Mouse (Mus musculus): ENCODE results near the gene Foxo4.

The Foxo4 gene

GRCm38 (mm10) chrX:101253952-101254729, at the start of gene Foxo4:
Gene Foxo4 (plus strand): TSS chrX:101254528.
- peak; percentile 82 for DNase-seq

- DNase-seq = peak; percentile 75
Measured at GRCm38 (mm10) chrX:101221834-101222795, 32.2 kb upstream of the Foxo4 start, which contains the start of gene Snx12. Gene Snx12 (minus strand): TSS chrX:101222563.

- DNase-seq = no peak
Measured at GRCm38 (mm10) chrX:101222796-101223162, 31.5 kb upstream of the Foxo4 start.

GRCm38 (mm10) chrX:101245011-101245410, 9.3 kb upstream of the Foxo4 start:
- DNase-seq = no peak

GRCm38 (mm10) chrX:101254740-101255139, 412 bp downstream of the Foxo4 start:
- DNase-seq = no peak

GRCm38 (mm10) chrX:101256603-101257002, 2.3 kb downstream of the Foxo4 start:
- no peak for DNase-seq

GRCm38 (mm10) chrX:101260441-101261325, 6.4 kb downstream of the Foxo4 start:
- DNase-seq = no peak

- no peak for DNase-seq
Measured at GRCm38 (mm10) chrX:101263892-101264291, 9.6 kb downstream of the Foxo4 start, which contains the start of gene Gm614. Gene Gm614 (minus strand): TSS chrX:101263992.

GRCm38 (mm10) chrX:101266631-101267030, 12.3 kb downstream of the Foxo4 start:
- DNase-seq = no peak

- DNase-seq = no peak
Measured at GRCm38 (mm10) chrX:101268025-101268754, 13.9 kb downstream of the Foxo4 start, which contains the start of gene Il2rg. Gene Il2rg (minus strand): TSS chrX:101268255.

GRCm38 (mm10) chrX:101268755-101269124, 14.4 kb downstream of the Foxo4 start, which contains the start of gene Gm20489:
Gene Gm20489 (minus strand): TSS chrX:101269023.
- DNase-seq = no peak

GRCm38 (mm10) chrX:101273410-101273809, 19.1 kb downstream of the Foxo4 start:
- no peak for DNase-seq

- DNase-seq = peak; percentile 77
Measured at GRCm38 (mm10) chrX:101273875-101274738, 19.8 kb downstream of the Foxo4 start, which contains the start of gene Med12. Gene Med12 (plus strand): TSS chrX:101274030.

- no peak for DNase-seq
Measured at GRCm38 (mm10) chrX:101282813-101283212, 28.5 kb downstream of the Foxo4 start.

- peak; percentile 64 for DNase-seq
Measured at GRCm38 (mm10) chrX:101285534-101285933, 31.2 kb downstream of the Foxo4 start.

GRCm38 (mm10) chrX:101285953-101286670, 31.8 kb downstream of the Foxo4 start:
- DNase-seq = no peak

- no peak for DNase-seq
Measured at GRCm38 (mm10) chrX:101287543-101287942, 33.2 kb downstream of the Foxo4 start.

- DNase-seq = no peak
Measured at GRCm38 (mm10) chrX:101288432-101288831, 34.1 kb downstream of the Foxo4 start.

- DNase-seq = no peak
Measured at GRCm38 (mm10) chrX:101289037-101289436, 34.7 kb downstream of the Foxo4 start.

- DNase-seq = no peak
Measured at GRCm38 (mm10) chrX:101290111-101290510, 35.8 kb downstream of the Foxo4 start.

All from right cerebral cortex, postnatal 14 days (tissue).